In the genomic region with DNA sequence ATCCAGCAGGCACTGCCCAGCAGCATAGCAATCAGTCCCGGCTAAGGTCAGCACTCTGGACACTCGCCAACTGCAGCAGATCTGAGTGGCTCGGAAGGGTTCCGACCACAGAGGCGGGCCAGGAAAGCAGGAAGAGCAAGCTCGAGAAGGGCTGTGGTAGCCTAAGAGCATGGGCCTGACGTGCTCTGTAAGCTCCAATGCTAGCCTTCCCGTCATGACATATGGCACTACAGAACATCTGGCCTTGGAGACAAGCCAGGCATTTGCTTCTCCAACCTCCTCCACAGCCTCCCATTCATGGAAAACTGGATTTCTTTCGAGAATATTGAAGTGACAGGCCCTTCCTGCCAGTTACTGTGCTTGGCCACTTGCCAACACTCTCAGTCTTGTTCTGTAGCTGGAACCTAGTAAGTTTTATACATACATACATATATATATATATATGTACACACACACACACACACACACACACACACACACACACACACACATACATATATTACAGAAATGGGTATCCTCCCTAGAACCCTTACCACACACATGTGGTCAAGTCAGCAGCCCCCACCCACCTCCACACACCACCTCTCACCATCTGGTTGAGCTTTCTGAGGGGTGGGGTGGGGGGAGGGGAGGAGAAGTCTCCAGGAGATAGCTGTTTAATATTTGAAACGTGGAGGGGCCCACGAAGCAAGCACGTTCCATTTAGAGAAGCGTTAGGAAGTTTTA, we compare ENCODE assay signal across 8 mouse cellular contexts.
DNase-seq lines count a peak whose midpoint lies in the region; ATAC-seq and TF ChIP-seq lines count a peak whose summit lies in the region.

No protein-coding gene starts in this region.

- H3K36me3 ChIP-seq in embryonic facial prominence, embryonic 11.5 days (replicated peaks; ENCODE audit: control insufficient read depth, insufficient read depth, low read depth, low read length): no peaks in the 10 kb centered on the region
- H3K36me3 ChIP-seq in embryonic facial prominence, embryonic 10.5 days (replicated peaks): no peaks in the 10 kb centered on the region
- H3K36me3 ChIP-seq in kidney, adult 2 months (ENCODE audit: control insufficient read depth, insufficient read depth, low read length): no peaks in the 10 kb centered on the region
- H3K36me3 ChIP-seq in midbrain, embryonic 16.5 days (ENCODE audit: control insufficient read depth, insufficient read depth, low read length): no peaks in the 10 kb centered on the region

- ATAC-seq in embryonic facial prominence, embryonic 11.5 days (replicated peaks; ENCODE audit: insufficient number of reproducible peaks, low FRiP score, low TSS enrichment, low read depth): peak; percentile 50; the same call in 1 of the 2 replicates
- peak; percentile 74 for ATAC-seq in common myeloid progenitor, adult 5-6 weeks (replicated peaks; ENCODE audit: low read depth, poor library complexity, severe bottlenecking)
- 0 out of 2 replicates have a peak, but pooled peaks have one; percentile 26 for ATAC-seq in midbrain, embryonic 16.5 days

- TF ChIP-seq CTCF in kidney, adult 2 months (conservative IDR thresholded peaks at IDR 0.05; ENCODE audit: insufficient read depth, insufficient read length, low read depth, low read length): no peak

- H3K27me3 ChIP-seq in embryonic facial prominence, embryonic 11.5 days (ENCODE audit: control insufficient read depth, insufficient read depth, low read length): no peaks in the 10 kb centered on the region
- no peaks in the 10 kb centered on the region for H3K27me3 ChIP-seq in embryonic facial prominence, embryonic 10.5 days (replicated peaks; ENCODE audit: low read depth, poor library complexity, severe bottlenecking)
- H3K27me3 ChIP-seq in kidney, adult 2 months (replicated peaks; ENCODE audit: control insufficient read depth, insufficient read depth, low read length): no peaks in the 10 kb centered on the region
- H3K27me3 ChIP-seq in midbrain, embryonic 16.5 days (ENCODE audit: control insufficient read depth, insufficient read depth, low read depth, low read length): no peaks in the 10 kb centered on the region

- no peak overlapping the region for H3K4me3 ChIP-seq in embryonic facial prominence, embryonic 11.5 days (ENCODE audit: low read depth, low read length)
- no peak overlapping the region for H3K4me3 ChIP-seq in embryonic facial prominence, embryonic 10.5 days
- H3K4me3 ChIP-seq in kidney, adult 2 months (ENCODE audit: insufficient read depth, low read depth, low read length): no peak overlapping the region
- no peak overlapping the region for H3K4me3 ChIP-seq in midbrain, embryonic 16.5 days (ENCODE audit: low read depth, low read length)

- WGBS in embryonic facial prominence, embryonic 11.5 days: 62% methylated on average over 13 of the region's 13 CpGs
- 80% methylated on average over 13 of the region's 13 CpGs for WGBS in embryonic facial prominence, embryonic 10.5 days
- WGBS in kidney, adult 2 months: 23% methylated on average over 13 of the region's 13 CpGs
- 49% methylated on average over 13 of the region's 13 CpGs for WGBS in midbrain, embryonic 16.5 days

- intact Hi-C loops in left cerebral cortex, postnatal 4 days (cut with DNase I): no loop called here

- H3K27ac ChIP-seq in embryonic facial prominence, embryonic 11.5 days (replicated peaks; ENCODE audit: low read depth, low read length): no peak overlapping the region
- H3K27ac ChIP-seq in embryonic facial prominence, embryonic 10.5 days (replicated peaks): no peak overlapping the region; the same call in 1 of the 2 replicates
- no peak overlapping the region for H3K27ac ChIP-seq in kidney, adult 2 months (ENCODE audit: insufficient read depth, low read depth, low read length)
- peak overlapping the region; percentile 18; the same call in 1 of the 2 replicates for H3K27ac ChIP-seq in midbrain, embryonic 16.5 days (ENCODE audit: low read length)

- H3K4me1 ChIP-seq in embryonic facial prominence, embryonic 11.5 days (ENCODE audit: control insufficient read depth, insufficient read depth, low read length): peaks cover 2% of the 10 kb centered on the region; the same call in 1 of the 2 replicates
- peaks cover 56% of the 10 kb centered on the region for H3K4me1 ChIP-seq in embryonic facial prominence, embryonic 10.5 days
- H3K4me1 ChIP-seq in kidney, adult 2 months (ENCODE audit: control insufficient read depth, insufficient read depth, low read length): peaks cover 10% of the 10 kb centered on the region; the same call in 1 of the 2 replicates
- peaks cover 11% of the 10 kb centered on the region; the same call in 1 of the 2 replicates for H3K4me1 ChIP-seq in midbrain, embryonic 16.5 days (ENCODE audit: control insufficient read depth, insufficient read depth, low read length)

- no peak for TF ChIP-seq POLR2A in kidney, adult 2 months (IDR thresholded peaks at IDR 0.05; ENCODE audit: low read depth, low read length)

- H3K9ac ChIP-seq in embryonic facial prominence, embryonic 11.5 days (replicated peaks; ENCODE audit: low read length): no peak overlapping the region
- H3K9ac ChIP-seq in midbrain, embryonic 16.5 days (ENCODE audit: low read depth, low read length): no peak overlapping the region

- peak; percentile 41 for DNase-seq in embryonic facial prominence, embryonic 11.5 days (ENCODE audit: low spot score)
- DNase-seq in embryonic facial prominence, embryonic 10.5 days (ENCODE audit: low spot score): no peak
- DNase-seq in heart, adult 8-10 months (ENCODE audit: low spot score): peak; percentile 80
- DNase-seq in kidney, adult 2 months: peak; percentile 77
- peak; percentile 89 for DNase-seq in left cerebral cortex, postnatal 4 days
- no peak for DNase-seq in thymus, postnatal 10 days (ENCODE audit: low spot score in 2 of 2)

- no peak overlapping the region for H3K4me2 ChIP-seq in embryonic facial prominence, embryonic 11.5 days (ENCODE audit: low read depth, low read length)
- H3K4me2 ChIP-seq in midbrain, embryonic 16.5 days (ENCODE audit: low read length): no peak overlapping the region

- no peaks in the 10 kb centered on the region for H3K9me3 ChIP-seq in embryonic facial prominence, embryonic 11.5 days (replicated peaks; ENCODE audit: control insufficient read depth, low read length)
- no peaks in the 10 kb centered on the region for H3K9me3 ChIP-seq in embryonic facial prominence, embryonic 10.5 days
- H3K9me3 ChIP-seq in midbrain, embryonic 16.5 days (replicated peaks; ENCODE audit: control insufficient read depth, low read length, poor library complexity, severe bottlenecking): no peaks in the 10 kb centered on the region

Comparison
In these comparisons a context has a peak if more than half of its experiments do, and no peak if none do; other contexts are left out.
1. DNase-seq: peak in embryonic facial prominence, embryonic 11.5 days (single experiment), heart, adult 8-10 months (single experiment), kidney, adult 2 months (single experiment) and left cerebral cortex, postnatal 4 days (single experiment); none in embryonic facial prominence, embryonic 10.5 days (single experiment) and thymus, postnatal 10 days (0 of 2).
2. Peak in every context shown above with its lines, with median percentiles within 50 percentile points of each other: ATAC-seq.